Mouse (Mus musculus) R1 (cell line): ENCODE measurements around the gene Gpr35.
A peak's percentile ranks its signal among the peaks of the same experiment; 100 is the strongest.
"Not testable (repeated sequence)": the region's sequence is repeated elsewhere in the genome, so short reads cannot be mapped to it uniquely, and the experiment has no call there.

Experiments
- DNase-seq: peaks from one replicate; pipeline ENCODE4 v3.0.0-alpha.2; 2018; ENCODE audit warnings: low read depth, low spot score

The Gpr35 gene

GRCm38 (mm10) chr1:92933611-92934010, 17.1 kb upstream of the Gpr35 start:
- no peak for DNase-seq

DNA sequence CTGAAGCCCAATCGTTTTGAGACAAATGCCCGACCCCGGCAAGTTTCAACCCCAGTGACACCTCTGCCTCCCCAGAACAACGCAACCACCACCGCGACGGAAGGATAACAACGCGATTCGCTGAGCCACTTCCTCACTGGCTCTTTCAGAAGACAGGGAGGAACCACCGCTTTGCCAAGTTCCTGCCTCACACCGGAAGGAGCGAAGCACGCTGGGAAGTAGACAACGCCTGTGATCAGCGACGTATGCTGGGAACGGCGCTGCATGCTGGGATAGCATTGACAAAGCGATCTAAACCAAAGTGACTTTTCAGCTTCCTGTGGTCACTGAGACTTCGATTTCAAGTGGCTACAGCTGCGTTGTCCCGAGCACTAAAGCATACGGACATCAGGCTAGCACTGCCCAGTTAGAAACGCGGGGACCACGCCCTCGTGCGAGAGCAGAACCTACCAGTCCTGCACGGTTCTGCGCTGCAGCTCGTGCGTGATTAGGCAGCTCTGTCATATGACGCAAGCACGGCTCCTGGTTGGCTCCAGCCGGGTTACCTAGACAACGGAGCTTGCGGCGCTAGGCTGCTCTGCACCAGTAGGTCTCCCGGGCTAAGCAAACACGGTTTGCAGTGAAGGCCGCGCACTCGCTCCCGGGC, 16.4 kb upstream of the Gpr35 start, which contains the start of gene Capn10:
Capn10 (plus strand) TSS at position 195 of the 646 bp plus-strand sequence.
- peak; percentile 99 for DNase-seq

DNA sequence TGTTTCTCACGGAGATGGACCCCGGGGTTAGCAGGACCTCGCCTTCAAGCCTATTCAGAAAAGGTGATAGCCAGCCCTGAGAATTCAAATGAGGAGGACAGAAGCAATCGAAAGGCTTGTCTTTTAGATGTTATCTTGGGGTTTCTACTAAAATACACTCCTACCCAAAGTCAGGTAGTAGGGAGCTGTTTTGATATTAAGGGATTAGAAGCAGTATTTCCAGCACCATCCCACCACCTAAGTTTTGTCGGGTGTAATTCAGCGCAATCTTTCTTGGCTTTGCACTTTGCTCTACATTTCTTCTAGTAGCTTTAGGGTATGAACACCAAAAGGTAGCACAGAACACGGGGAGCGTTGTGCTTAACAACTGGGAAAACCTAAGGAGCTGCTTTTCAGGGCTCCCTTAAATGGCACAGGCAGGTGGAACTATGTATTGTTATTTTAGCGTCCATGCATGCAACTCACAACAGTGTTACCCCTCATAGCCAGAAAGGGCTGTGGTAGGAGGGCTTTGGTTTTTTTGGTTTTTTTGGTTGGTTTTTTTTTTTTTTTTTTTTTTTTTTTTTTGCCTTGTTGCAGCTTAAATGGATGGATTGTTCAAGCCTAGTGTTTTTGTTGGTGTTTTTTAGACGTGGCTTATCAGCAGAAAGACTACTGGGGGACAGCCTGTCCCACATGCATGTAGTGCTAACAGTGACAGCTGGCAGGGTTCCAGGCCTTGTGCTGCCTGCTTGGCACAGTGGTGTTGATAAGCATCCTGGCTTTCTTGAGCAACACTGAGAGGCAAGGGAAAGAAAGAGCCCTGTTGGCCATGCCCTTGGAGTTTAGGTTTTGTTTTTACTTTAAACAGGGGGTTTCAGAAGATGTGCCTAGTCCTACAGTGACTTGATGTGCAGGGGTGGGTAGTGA, 15.4 kb upstream of the Gpr35 start:
- no peak for DNase-seq

DNA sequence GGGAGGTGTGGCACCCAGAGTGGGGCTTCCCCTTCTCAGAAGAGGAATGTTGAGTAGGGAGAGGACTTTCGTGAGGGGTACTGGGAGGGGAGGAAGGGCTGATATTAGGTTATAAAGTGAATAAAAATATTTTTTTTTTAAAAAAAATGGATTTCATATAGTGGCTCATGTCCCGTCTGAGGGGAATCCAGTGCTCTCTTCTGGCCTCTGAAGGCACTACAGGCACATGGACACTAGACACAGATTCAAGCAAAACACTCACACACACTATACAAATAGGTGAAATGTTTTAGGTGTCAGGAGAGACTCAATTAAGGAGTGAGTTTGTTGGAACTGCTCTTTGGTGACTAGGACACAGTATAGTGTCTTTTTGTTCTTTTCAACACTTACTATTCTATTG, 14.7 kb upstream of the Gpr35 start:
- no peak for DNase-seq

DNA sequence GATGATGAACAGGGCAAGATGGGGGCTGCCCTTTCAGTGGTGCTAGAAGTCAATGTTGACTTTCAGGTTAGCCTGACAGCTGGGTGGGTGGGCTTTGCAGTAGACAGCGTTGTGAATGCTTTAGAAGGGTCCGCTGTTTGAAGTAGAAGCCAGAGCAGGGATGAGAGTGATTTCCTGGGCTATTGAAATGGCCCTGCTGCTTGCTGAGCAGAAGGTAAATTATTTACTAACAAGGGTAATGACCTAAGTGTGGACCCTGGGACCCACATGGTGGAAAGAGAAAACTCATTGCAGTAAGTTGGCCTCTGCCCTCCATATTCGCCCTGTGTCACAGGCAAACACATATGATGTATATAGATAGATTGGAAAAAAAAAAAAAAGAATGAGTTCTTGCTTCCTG, 14.2 kb upstream of the Gpr35 start:
- DNase-seq: no peak

- no peak for DNase-seq
Measured at GRCm38 (mm10) chr1:92937797-92938196, 12.9 kb upstream of the Gpr35 start.

GRCm38 (mm10) chr1:92939746-92940145, 10.9 kb upstream of the Gpr35 start:
- no peak for DNase-seq

DNA sequence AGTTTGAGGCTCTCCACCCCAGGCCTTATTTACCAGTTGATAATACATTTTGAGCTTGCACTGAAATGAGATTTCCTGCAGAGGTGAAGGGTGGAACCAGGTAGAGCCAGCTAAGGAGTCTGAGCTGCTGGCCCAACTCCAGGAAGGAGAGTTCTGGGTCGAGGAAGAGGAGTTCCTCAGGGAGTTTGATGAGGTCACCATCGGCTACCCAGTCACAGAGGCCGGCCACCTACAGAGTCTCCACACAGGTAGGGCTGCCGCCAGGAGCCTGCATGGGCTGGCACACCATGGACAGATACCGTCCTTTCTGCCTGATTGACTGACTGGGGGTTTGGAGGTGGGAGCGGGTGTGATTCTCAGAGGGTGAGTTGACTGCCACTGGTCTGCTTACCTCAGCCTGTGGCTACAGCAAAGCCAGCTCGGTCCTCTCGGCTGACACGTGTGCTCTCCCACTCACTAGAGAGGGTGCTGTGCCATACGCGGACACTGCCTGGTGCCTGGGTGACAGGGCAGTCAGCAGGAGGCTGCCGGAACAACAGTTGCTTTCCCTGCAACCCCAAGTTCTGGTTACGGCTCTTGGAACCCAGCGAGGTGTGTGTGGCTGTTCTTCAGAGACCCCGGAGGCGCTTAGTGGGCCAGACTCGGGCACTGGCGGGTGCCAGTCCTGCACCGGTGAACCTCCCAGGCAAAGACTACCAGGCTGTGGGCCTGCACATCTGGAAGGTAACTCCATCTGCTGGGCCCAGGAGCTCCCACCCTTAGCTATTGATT, 7.3 kb upstream of the Gpr35 start:
- DNase-seq: no peak

DNA sequence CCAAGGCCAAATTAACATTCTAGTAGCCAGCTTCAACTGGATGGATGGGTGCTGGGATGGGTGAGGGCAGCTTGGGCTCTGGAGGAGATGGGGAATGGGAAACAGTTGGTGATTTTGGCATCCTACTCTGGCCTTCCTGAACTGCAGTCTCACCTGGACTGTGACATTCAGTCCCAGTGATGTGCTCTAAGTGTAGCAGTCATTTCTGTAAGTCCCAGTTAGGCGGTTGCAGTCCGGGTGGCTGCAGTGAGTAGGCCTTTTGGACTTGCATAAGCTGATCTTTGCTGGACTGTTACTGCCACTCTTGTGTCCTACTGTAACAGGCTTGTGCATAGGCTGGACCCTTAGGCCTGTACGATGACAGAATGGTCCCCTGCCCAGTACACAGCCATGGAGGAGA, 2.7 kb upstream of the Gpr35 start:
- no peak for DNase-seq

- peak; percentile 66 for DNase-seq
Measured at GRCm38 (mm10) chr1:92949426-92949825, 1.2 kb upstream of the Gpr35 start.

DNA sequence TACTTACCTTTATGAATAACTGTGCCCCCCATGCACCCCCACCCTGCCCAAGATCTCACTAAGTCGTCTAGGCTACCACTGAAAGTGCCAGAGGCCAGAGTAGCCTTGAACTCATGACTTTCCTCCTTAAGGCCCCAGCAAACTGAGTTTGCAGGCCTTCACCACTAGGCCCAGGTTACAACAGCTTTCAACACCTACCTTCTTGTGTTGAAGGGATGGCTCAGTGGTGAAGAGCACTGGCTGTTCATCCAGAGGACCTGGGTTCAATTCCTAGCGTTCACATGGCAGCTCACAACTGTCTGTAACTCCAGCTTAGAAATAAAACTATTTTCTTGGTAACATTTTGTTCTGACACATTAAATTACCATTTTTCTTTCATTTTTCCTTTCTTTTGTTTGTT, 3.0 kb downstream of the Gpr35 start:
- DNase-seq: no peak

- DNase-seq: peak; percentile 61
Measured at GRCm38 (mm10) chr1:92956571-92957335, 6.1 kb downstream of the Gpr35 start.

GRCm38 (mm10) chr1:92958999-92959398, 8.3 kb downstream of the Gpr35 start:
- DNase-seq: no peak

- DNase-seq: not testable (repeated sequence)
Measured at GRCm38 (mm10) chr1:92970791-92971190, 20.1 kb downstream of the Gpr35 start.

- DNase-seq: no peak
Measured at GRCm38 (mm10) chr1:92971879-92972795, 21.5 kb downstream of the Gpr35 start.

GRCm38 (mm10) chr1:92972854-92973253, 22.2 kb downstream of the Gpr35 start:
- no peak for DNase-seq

GRCm38 (mm10) chr1:92976141-92976566, 25.5 kb downstream of the Gpr35 start:
- DNase-seq: no peak

DNA sequence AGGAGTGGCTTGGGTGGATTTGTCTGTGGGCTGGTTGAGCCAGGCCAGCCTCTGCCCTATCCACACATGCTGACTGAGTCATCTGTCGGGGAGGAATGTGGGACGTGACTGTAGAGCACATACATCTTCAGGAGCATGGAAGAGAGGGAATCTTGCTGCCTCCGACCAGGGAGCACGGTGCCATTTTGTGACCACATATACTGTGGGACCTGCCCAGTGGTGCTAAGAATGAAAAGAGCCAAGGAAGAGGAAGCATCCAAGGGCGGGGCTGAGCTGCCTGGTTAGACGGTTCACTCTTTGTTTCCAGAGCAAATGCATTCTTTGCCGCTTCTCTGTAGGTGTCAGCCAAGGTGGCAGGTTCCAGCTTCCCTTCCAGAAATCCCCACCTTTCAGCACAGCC, 28.0 kb downstream of the Gpr35 start:
- peak; percentile 67 for DNase-seq

DNA sequence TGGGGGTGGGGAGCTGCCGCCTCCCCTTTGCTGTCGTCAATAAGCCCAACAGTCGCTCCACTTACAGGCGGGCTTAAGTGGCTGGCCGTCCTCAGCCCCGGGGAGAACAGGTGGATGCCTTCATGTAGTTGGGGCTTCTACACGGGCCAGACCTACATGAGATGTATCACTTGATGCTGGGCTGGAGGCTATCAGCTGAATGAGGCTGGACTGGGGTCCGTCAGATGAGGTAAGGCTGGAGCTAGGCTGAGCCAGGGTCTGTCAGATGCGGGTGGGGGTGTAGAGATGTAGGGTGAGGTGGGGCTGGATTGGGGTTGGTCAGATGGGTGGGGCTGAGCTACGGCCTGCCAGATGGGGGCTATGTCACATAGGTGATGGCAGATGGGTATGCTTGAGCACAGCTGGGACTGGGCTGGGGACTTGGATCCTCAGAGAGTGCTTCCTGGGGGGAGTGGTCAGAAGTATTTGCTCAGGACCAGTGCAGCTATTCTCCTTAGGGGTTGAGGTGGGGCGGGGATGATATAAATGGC, 28.5 kb downstream of the Gpr35 start:
- no peak for DNase-seq
